Mouse (Mus musculus): ENCODE measurements around the gene Notum.
A peak's percentile ranks its signal among the peaks of the same experiment; 100 is the strongest.

The Notum gene

GRCm38 (mm10) chr11:120617519-120618112 lies 43.4 kb downstream of the Notum start, which contains the start of gene Pcyt2:
Gene Pcyt2, minus strand, starts transcription at chr11:120617936.
- DNase-seq (ENCODE audit: low spot score), result peak; percentile 75

- no peak for DNase-seq (ENCODE audit: low spot score)
Observed at GRCm38 (mm10) chr11:120616617-120617294, 44.2 kb downstream of the Notum start.

GRCm38 (mm10) chr11:120615606-120616203 lies 45.3 kb downstream of the Notum start:
- no peak for DNase-seq (ENCODE audit: low spot score)

- no peak for DNase-seq (ENCODE audit: low spot score)
Observed at GRCm38 (mm10) chr11:120615167-120615566, 45.8 kb downstream of the Notum start.

GRCm38 (mm10) chr11:120613976-120614375 lies 47.0 kb downstream of the Notum start:
- no peak for DNase-seq (ENCODE audit: low spot score)

- no peak for DNase-seq (ENCODE audit: low spot score)
Observed at GRCm38 (mm10) chr11:120613481-120613972, 47.4 kb downstream of the Notum start.

GRCm38 (mm10) chr11:120612763-120613162 lies 48.2 kb downstream of the Notum start:
- DNase-seq (ENCODE audit: low spot score), result no peak

- DNase-seq (ENCODE audit: low spot score), result no peak
Observed at GRCm38 (mm10) chr11:120610477-120611046, 50.4 kb downstream of the Notum start.

- no peak for DNase-seq (ENCODE audit: low spot score)
Observed at GRCm38 (mm10) chr11:120609250-120609649, 51.7 kb downstream of the Notum start.

GRCm38 (mm10) chr11:120608241-120609034 lies 52.5 kb downstream of the Notum start, which contains the start of gene Npb:
Gene Npb, plus strand, starts transcription at chr11:120608477.
- DNase-seq (ENCODE audit: low spot score), result no peak

- DNase-seq (ENCODE audit: low spot score), result no peak
Observed at GRCm38 (mm10) chr11:120606764-120607163, 54.2 kb downstream of the Notum start.

GRCm38 (mm10) chr11:120605667-120606066 lies 55.3 kb downstream of the Notum start:
- no peak for DNase-seq (ENCODE audit: low spot score)

Data from layer of hippocampus, adult 9-10 months (tissue).